Mouse (Mus musculus): ENCODE data around the gene Pex6. TPM values are rescaled to one million over a fixed set of nuclear protein-coding genes. Genes with fewer than 3 reads are reported as not detected.
"Not testable (repeated sequence)": the region's sequence is repeated elsewhere in the genome, so short reads cannot be mapped to it uniquely, and the experiment has no call there.

Gene Pex6
- polyA plus RNA-seq, 2 experiments: 5.3 to 9.3 TPM

- Histone ChIP-seq H3K27ac (no peak overlapping the region), H3K4me2 (ENCODE audit: low read depth) (peak overlapping the region; percentile 79), H3K4me3 (ENCODE audit: insufficient read depth in 1 of 2, low read depth in 2 of 2, low read length in 2 of 2) (peak overlapping the region; percentile 73 to 86; a peak in 2 of 4 replicates), H3K27me3 (ENCODE audit: control insufficient read depth, insufficient read depth, low read length) (no peaks in the 10 kb centered on the region), H3K4me1 (replicated peaks; ENCODE audit: control insufficient read depth in 2 of 2, insufficient read depth in 2 of 2, low read length in 1 of 2) (peaks cover 9 to 12% of the 10 kb centered on the region in 2 experiments), H3K9ac (replicated peaks) (0 out of 2 replicates have a peak overlapping the region, but pooled peaks have one; percentile 16), H3K9me3 (ENCODE audit: control insufficient read depth, low read length) (no peaks in the 10 kb centered on the region), H3K36me3 (replicated peaks; ENCODE audit: control insufficient read depth, insufficient read depth, low read depth) (peaks cover 4% of the 10 kb centered on the region)
- no peak for TF ChIP-seq CTCF (IDR thresholded peaks at IDR 0.05; ENCODE audit: low read depth)
- no peak for TF ChIP-seq EP300 (IDR thresholded peaks at IDR 0.05; ENCODE audit: low read depth)
- no peak for DNase-seq (ENCODE audit: low read depth in 3 of 3, low spot score in 3 of 3)
- WGBS (ENCODE audit: insufficient replicate concordance): 62% methylated on average over 4 of the region's 4 CpGs
- no peak for ATAC-seq (ENCODE audit: insufficient read depth)
Observed at GRCm38 (mm10) chr17:46750580-46750979, 39.3 kb downstream of the Pex6 start.

DNA sequence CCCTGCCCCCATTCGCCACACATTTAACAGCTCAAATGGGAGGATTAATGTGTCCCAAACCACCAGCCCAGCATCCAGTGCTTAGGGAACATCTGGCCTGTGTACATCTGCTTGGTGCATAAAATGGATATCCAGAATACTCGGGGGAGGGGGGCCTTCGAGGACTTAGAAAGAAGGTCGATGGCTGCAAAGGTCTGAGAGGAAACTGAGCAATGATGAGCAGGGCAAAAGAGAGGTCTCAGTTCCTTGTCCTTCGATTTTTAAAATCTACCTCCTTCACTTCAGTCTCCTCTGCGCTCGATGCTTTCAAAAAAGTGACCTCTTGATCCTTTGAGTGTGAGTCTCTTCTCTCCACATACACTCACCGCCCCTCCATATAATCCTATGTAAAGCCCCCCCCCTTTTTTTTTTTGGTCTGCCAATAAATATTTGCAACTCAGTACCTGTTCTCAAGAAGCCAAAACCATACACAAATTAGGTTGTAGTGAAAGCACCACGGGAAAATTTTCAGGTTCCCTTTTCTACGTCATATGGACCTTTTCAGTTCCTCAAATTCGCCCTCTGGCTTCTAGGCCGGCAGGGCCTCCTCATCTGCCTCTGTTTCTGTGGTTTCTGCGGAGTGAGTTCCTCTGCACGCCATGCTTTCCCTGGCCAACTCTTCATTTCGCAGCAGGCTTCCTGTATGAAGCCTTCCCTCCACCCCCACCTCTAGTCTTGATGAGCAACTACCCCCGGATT lies 40.0 kb downstream of the Pex6 start:
- ATAC-seq (ENCODE audit: insufficient read depth): peak; percentile 12; the same call in 1 of the 2 replicates
- peak overlapping the region; percentile 76 for H3K9ac ChIP-seq (replicated peaks)
- peak; percentile 36 to 59 (median 42) for DNase-seq (ENCODE audit: low read depth in 3 of 3, low spot score in 3 of 3)

DNA sequence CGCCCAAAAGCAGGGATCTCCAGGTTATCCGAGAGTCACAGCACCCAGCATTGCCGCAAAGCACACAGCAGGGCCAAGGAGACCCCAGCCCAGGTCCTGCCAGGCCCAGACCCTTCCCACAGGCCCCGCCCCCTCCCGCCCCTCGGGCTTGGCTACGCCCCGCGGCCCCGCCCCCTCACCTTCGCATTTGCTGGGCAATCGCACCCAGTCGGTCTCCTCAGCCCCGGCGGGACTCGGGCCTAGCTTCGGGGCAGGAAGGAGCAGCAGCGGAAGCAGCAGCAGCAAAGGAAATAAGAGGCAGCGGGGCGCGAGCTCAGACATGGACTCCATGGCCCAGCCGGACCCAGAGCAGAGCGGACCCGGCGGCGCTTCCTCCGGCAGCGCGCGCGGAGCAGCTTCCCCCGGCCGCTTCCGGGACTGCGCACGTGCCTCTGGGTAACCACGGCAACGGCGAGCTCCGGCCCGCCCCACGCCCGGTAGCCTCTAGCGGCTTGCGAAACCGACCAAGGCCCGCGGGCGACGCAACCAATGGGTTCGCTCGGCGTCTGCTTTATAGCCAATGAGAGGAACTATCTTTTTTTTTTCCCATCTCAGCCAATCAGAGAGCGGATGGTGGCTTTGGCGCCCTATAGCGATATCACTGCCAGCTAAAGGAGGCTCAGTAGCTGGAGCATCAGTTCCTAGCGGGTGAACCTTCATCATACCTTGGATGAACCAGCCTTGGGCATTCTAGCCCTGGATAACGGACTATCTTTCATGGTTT lies 40.7 kb downstream of the Pex6 start, which contains the start of gene Cnpy3:
Gene Cnpy3 (minus strand): TSS at position 421 of the 763 bp plus-strand sequence.
- DNase-seq (ENCODE audit: low read depth in 3 of 3, low spot score in 3 of 3): peak; percentile 95 to 96 (median 96)
- Histone ChIP-seq H3K9me3 (ENCODE audit: control insufficient read depth, low read length) (no peaks in the 10 kb centered on the region), H3K4me2 (ENCODE audit: low read depth) (peak within 1 kb of the TSS; percentile 79), H3K36me3 (replicated peaks; ENCODE audit: control insufficient read depth, insufficient read depth, low read depth) (peaks cover under 1% of the 10 kb centered on the region; the same call in 1 of the 2 replicates), H3K27me3 (ENCODE audit: control insufficient read depth, insufficient read depth, low read length) (no peaks in the 10 kb centered on the region), H3K27ac (peak within 1 kb of the TSS; percentile 60), H3K4me3 (ENCODE audit: insufficient read depth in 1 of 2, low read depth in 2 of 2, low read length in 2 of 2) (peak within 1 kb of the TSS; percentile 73 to 86), H3K4me1 (replicated peaks; ENCODE audit: control insufficient read depth in 2 of 2, insufficient read depth in 2 of 2, low read length in 1 of 2) (peaks cover 9 to 12% of the 10 kb centered on the region in 2 experiments), H3K9ac (replicated peaks) (peak within 1 kb of the TSS; percentile 76)
- WGBS (ENCODE audit: insufficient replicate concordance): under 1% methylated on average over 58 of the region's 58 CpGs
- ATAC-seq (ENCODE audit: insufficient read depth): peak; percentile 100
- TF ChIP-seq EP300 (IDR thresholded peaks at IDR 0.05; ENCODE audit: low read depth) (0 out of 2 replicates have a peak, but pooled peaks have one; percentile 28), CTCF (IDR thresholded peaks at IDR 0.05; ENCODE audit: low read depth) (no peak)

More for the DNA sequence above, 40.0 kb downstream of the Pex6 start:
- WGBS (ENCODE audit: insufficient replicate concordance): 12% methylated on average over 16 of the region's 16 CpGs
- H3K27ac ChIP-seq: peak overlapping the region; percentile 60
- peaks cover 9 to 12% of the 10 kb centered on the region in 2 experiments for H3K4me1 ChIP-seq (replicated peaks; ENCODE audit: control insufficient read depth in 2 of 2, insufficient read depth in 2 of 2, low read length in 1 of 2)
- no peaks in the 10 kb centered on the region for H3K9me3 ChIP-seq (ENCODE audit: control insufficient read depth, low read length)
- H3K27me3 ChIP-seq (ENCODE audit: control insufficient read depth, insufficient read depth, low read length): no peaks in the 10 kb centered on the region
- peak overlapping the region; percentile 79 for H3K4me2 ChIP-seq (ENCODE audit: low read depth)
- H3K4me3 ChIP-seq (ENCODE audit: insufficient read depth in 1 of 2, low read depth in 2 of 2, low read length in 2 of 2): peak overlapping the region; percentile 73 to 86
- TF ChIP-seq EP300 (IDR thresholded peaks at IDR 0.05; ENCODE audit: low read depth): no peak
- TF ChIP-seq CTCF (IDR thresholded peaks at IDR 0.05; ENCODE audit: low read depth): no peak
- peaks cover 2% of the 10 kb centered on the region for H3K36me3 ChIP-seq (replicated peaks; ENCODE audit: control insufficient read depth, insufficient read depth, low read depth)

GRCm38 (mm10) chr17:46758753-46759152 lies 47.5 kb downstream of the Pex6 start:
- Histone ChIP-seq H3K4me1 (replicated peaks; ENCODE audit: control insufficient read depth in 2 of 2, insufficient read depth in 2 of 2, low read length in 1 of 2) (no peaks in the 10 kb centered on the region), H3K36me3 (replicated peaks; ENCODE audit: control insufficient read depth, insufficient read depth, low read depth) (no peaks in the 10 kb centered on the region), H3K9me3 (ENCODE audit: control insufficient read depth, low read length) (no peaks in the 10 kb centered on the region), H3K4me2 (ENCODE audit: low read depth) (no peak overlapping the region), H3K27me3 (ENCODE audit: control insufficient read depth, insufficient read depth, low read length) (no peaks in the 10 kb centered on the region), H3K9ac (replicated peaks) (no peak overlapping the region), H3K27ac (no peak overlapping the region), H3K4me3 (ENCODE audit: insufficient read depth in 1 of 2, low read depth in 2 of 2, low read length in 2 of 2) (no peak overlapping the region)
- ATAC-seq (ENCODE audit: insufficient read depth) (no peak), DNase-seq (ENCODE audit: low read depth in 3 of 3, low spot score in 3 of 3) (no peak)
- 71% methylated on average over 12 of the region's 12 CpGs for WGBS (ENCODE audit: insufficient replicate concordance)
- TF ChIP-seq EP300 (IDR thresholded peaks at IDR 0.05; ENCODE audit: low read depth): no peak
- no peak for TF ChIP-seq CTCF (IDR thresholded peaks at IDR 0.05; ENCODE audit: low read depth)

- H3K36me3 ChIP-seq (replicated peaks; ENCODE audit: control insufficient read depth, insufficient read depth, low read depth): no peaks in the 10 kb centered on the region
- 46% methylated on average over 2 of the region's 2 CpGs for WGBS (ENCODE audit: insufficient replicate concordance)
- TF ChIP-seq CTCF (IDR thresholded peaks at IDR 0.05; ENCODE audit: low read depth) (no peak), EP300 (IDR thresholded peaks at IDR 0.05; ENCODE audit: low read depth) (no peak)
- H3K4me1 ChIP-seq (replicated peaks; ENCODE audit: control insufficient read depth in 2 of 2, insufficient read depth in 2 of 2, low read length in 1 of 2): no peaks in the 10 kb centered on the region
- H3K27me3 ChIP-seq (ENCODE audit: control insufficient read depth, insufficient read depth, low read length): no peaks in the 10 kb centered on the region
- no peak within 1 kb of the TSS for H3K9ac ChIP-seq (replicated peaks)
- no peak within 1 kb of the TSS for H3K4me2 ChIP-seq (ENCODE audit: low read depth)
- H3K27ac ChIP-seq: no peak within 1 kb of the TSS
- no peaks in the 10 kb centered on the region for H3K9me3 ChIP-seq (ENCODE audit: control insufficient read depth, low read length)
- ATAC-seq (ENCODE audit: insufficient read depth) (no peak), DNase-seq (ENCODE audit: low read depth in 3 of 3, low spot score in 3 of 3) (no peak)
- H3K4me3 ChIP-seq (ENCODE audit: insufficient read depth in 1 of 2, low read depth in 2 of 2, low read length in 2 of 2): no peak within 1 kb of the TSS
Observed at GRCm38 (mm10) chr17:46763544-46763943, 52.3 kb downstream of the Pex6 start, which contains the start of gene Ptcra. Ptcra (minus strand) TSS chr17:46763712.

DNA sequence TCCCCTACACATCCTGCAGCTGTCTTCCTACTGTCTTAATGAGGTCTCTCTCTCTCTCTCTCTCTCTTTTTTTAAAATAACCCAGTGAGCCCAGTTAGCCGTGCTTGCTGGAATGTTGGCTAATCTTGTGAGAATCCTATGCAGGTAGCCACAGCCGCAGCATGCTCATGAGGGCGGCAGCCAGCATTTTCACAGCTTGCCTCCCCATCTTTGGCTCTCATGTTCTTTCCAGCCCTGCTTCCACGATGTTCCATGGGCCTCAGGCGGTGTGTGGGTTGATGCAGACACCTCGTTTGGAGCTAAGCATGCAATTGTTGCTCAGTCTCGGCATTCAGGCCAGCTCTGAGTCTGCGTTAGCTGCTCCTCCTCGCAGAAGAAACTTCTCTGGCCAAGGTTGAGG lies 53.7 kb downstream of the Pex6 start:
- H3K9me3 ChIP-seq (ENCODE audit: control insufficient read depth, low read length); DNase-seq (ENCODE audit: low read depth in 3 of 3, low spot score in 3 of 3); H3K27ac ChIP-seq; H3K36me3 ChIP-seq (replicated peaks; ENCODE audit: control insufficient read depth, insufficient read depth, low read depth); H3K4me3 ChIP-seq (ENCODE audit: insufficient read depth in 1 of 2, low read depth in 2 of 2, low read length in 2 of 2); H3K9ac ChIP-seq (replicated peaks); ATAC-seq (ENCODE audit: insufficient read depth); H3K4me1 ChIP-seq (replicated peaks; ENCODE audit: control insufficient read depth in 2 of 2, insufficient read depth in 2 of 2, low read length in 1 of 2); H3K4me2 ChIP-seq (ENCODE audit: low read depth); H3K27me3 ChIP-seq (ENCODE audit: control insufficient read depth, insufficient read depth, low read length): not testable (repeated sequence)
- WGBS (ENCODE audit: insufficient replicate concordance): 68% methylated on average over 8 of the region's 9 CpGs
